Mouse (Mus musculus) gastrocnemius, postnatal 4 days (tissue): ENCODE measurements at regions not wholly inside any gene's neighbourhood (a gene's known extent, or its start where the extent isn't known, plus 50 kb on each side); places are given as distances from the start of the nearest gene placed in this dataset.
"Not testable (repeated sequence)": the region's sequence is repeated elsewhere in the genome, so short reads cannot be mapped to it uniquely, and the experiment has no call there.

ENCODE experiments used
- DNase-seq, 2 experiments: peaks; one replicate each; pipeline ENCODE4 v3.0.0; 2021 to 2022; ENCODE audit warnings: low spot score in 2 of 2, mixed read lengths in 2 of 2

GRCm38 (mm10) chr5:52015786-52016185 lies 174.5 kb downstream of the Dhx15 start:
- DNase-seq = no peak

DNA sequence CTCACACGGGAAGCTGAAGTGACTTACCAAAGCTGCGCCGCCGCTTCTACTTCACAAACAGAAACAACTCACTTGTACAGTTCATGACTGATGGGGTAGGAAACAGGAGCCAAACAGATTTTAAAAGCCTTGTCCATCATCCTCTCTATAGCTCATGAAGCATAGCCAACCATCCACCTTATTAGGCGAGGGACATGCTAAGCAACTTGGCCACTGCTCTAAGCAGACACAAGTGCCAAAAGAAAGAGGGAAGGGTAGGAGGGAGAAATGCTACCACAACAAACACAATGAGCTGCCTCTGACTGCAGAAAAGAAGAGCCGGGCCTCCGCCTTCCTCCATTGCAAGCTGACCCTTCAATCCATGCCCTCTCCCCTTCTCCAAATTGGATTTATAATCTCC lies 179.9 kb downstream of the Dhx15 start:
- DNase-seq = no peak

DNA sequence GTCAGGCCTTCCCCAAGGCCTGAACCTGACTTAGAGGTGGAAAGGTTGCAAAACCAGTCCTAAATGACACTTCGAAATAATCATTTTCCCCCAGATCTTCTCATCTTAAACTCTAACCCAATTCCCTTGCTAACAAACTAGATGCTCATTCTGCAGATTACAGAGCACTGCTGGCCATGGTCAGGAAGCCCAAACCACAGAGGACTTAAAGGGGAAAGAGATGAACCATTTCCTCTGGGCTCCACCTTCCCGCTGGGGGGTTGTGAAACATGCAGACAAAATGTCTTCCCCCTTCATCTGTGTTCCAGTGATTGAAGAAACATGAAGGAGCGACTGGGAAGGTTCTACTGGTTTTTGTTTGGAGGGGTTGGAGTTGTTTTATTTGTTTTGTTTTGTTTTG lies 181.4 kb downstream of the Dhx15 start:
- DNase-seq = no peak

GRCm38 (mm10) chr5:52006843-52007242 lies 183.5 kb downstream of the Dhx15 start:
- DNase-seq = no peak

DNA sequence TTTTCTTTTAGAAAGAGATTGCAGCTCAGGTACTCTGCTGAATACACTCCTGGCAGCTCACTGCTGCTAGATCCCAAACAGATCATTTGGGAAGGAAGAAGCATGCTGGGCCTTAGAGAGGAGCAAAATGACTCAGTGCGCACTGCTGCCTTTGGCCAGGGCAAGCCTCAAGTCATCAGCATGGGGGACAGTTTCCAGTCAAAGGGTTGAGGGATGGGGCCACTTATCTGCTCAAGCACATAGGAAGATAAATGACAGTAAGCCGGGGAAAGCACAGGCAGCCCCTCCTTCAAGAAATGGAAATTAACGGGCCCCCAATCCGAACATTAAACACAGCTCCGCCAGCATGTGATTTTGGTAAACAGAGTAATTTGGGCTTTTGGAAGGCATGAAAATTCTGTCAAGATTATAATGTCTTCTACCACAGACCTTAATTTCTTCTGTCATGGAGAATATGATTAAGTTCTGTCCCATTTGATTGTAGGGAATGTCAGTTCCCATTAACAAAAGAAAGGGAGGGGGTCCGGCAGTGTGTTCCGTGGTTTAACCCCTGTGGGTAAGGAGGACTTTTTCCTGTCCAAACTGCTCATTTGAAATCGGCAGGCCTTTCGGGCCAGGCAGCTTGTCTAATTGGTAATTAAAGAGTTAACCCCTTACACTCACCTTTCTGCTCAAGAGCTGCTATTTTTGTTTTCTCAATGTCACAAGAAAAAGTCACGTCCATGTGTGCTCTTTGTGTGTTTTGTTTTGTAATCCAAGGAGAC lies 199.3 kb downstream of the Dhx15 start:
- DNase-seq = no peak

GRCm38 (mm10) chr5:51989396-51989795 lies 200.9 kb downstream of the Dhx15 start:
- no peak for DNase-seq

- no peak for DNase-seq
These were observed 201.4 kb downstream of the Dhx15 start for GRCm38 (mm10) chr5:51988913-51989312.

- DNase-seq = peak in 1 of 2 experiments; percentile 18
These were observed 205.3 kb downstream of the Dhx15 start for GRCm38 (mm10) chr5:51984966-51985365.

DNA sequence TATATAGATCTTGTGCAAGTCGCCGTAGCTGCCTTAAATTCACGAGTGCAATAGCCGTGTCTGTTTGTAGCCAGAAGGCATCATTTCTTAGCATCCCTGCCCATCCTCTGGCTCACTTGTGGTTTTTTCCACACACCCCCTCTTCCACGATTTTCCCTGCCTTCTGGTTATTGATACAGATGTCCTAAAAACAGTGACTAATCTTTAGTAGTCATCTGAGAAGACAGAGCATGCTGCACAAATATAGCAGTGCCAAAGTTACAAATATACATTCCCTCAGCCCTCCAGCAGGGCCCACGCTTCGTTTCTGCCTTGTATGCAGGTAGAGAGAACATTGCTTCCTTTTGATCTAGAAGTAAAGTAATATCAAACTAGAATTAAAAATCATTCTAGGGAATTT lies 207.5 kb downstream of the Dhx15 start:
- no peak for DNase-seq

DNA sequence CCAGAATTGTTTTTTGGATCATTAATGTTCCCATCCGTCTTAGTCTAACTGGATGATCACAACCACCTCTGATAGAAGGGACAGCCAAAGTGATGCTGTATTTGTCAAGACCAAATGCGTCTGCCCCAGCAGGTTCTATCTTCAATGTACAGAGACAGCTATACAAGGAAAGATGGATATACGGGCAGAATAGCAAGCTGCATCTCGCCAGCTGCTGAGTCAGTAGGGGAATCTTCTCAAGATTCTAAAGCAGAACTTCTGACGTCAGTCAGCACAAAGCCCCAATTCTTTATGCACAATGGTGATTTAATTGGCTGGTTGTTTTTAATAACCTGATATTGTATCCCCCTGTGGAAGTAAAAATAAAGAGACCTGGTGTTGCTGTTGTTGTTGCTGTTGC lies 209.4 kb downstream of the Dhx15 start:
- no peak for DNase-seq

GRCm38 (mm10) chr5:51952499-51952898 lies 237.8 kb downstream of the Dhx15 start:
- DNase-seq = no peak

- DNase-seq = no peak
These were observed 240.3 kb downstream of the Dhx15 start for GRCm38 (mm10) chr5:51949996-51950395.

GRCm38 (mm10) chr5:51946062-51946461 lies 244.3 kb downstream of the Dhx15 start:
- DNase-seq = no peak

GRCm38 (mm10) chr5:51941925-51942291 lies 248.4 kb downstream of the Dhx15 start:
- not testable (repeated sequence) for DNase-seq

DNA sequence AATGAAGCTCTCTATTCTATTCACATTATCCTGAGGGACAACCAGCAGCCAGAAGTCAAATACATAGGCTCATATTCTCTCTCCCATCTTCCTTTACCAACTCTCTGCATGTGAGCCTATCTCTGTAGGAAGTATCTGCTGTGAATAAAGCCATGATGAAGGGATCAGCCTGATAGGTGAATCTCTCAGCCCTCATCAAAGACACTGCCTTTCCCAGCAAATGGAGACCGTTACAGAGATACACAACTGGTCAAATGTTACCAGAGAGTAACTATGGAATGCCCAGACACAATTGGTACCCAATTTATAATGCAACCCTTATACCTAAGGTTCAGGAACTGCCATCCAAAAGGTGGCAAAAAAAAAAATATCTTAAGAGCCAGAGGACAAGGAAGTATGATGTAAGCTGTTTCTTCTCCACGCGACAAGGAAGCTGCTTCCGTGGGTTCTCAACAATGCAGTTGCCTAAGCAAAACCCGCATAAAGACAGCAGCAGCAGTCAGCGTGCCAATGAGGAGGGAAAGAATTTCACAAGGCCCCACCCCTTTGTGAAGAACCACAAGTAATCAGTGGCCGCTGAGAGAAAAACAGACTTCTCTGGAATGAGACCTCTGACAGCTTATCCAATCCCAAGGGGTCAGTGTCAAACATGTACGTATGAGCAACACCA lies 248.9 kb downstream of the Dhx15 start:
- DNase-seq = no peak

GRCm38 (mm10) chr5:51938845-51939244 lies 251.5 kb downstream of the Dhx15 start:
- no peak for DNase-seq

GRCm38 (mm10) chr5:51937320-51937719 lies 253.0 kb downstream of the Dhx15 start:
- no peak for DNase-seq

DNA sequence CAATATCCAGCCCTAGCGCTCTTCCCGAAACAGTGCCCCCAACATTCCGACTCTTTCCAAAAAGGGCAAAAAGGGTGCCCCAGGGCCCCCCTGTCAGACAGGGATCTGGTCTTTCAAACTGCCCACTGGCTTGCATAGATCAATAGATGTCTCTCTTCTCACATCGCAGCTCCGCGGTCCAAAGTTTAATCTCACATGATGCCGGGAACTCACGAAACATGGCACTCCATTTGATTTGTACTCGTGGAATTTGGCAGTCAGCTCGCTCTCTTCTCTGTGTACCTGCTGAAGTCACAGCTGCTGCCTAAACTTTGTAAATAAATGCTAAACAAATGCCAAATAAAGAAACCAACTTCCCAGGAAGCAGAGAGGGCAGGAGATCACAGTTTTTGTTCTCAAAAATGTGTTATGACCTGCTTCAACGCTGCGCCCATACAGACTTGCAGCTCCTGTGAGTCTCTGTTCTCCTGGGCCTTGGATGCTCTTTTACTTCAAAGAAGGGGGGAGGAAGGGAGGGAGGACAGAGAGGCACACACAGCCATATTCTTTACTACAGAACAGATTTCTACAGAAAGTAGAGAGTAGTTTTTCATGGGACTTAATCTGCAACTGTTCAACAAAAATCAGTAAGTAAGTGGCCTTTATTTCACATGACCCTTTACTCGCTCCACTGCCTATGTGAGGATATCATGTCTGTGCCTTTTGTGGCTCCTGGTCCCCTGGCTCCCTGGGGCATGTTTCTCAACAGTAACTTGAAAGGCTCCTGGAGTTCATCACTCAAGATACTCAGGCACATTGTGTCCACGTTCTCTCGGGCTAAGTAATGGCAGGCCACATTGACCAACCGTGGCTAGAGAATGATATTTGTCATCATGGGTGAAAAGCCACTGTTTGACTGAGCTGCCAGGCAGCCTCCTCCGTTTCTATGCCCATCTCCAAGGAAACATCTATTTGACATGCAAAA lies 254.6 kb downstream of the Dhx15 start:
- no peak for DNase-seq

GRCm38 (mm10) chr5:51934910-51935309 lies 255.4 kb downstream of the Dhx15 start:
- DNase-seq = no peak

GRCm38 (mm10) chr5:51933331-51933730 lies 257.0 kb downstream of the Dhx15 start:
- DNase-seq = no peak

GRCm38 (mm10) chr5:51930416-51930815 lies 259.9 kb downstream of the Dhx15 start:
- DNase-seq = no peak

- no peak for DNase-seq
These were observed 261.5 kb downstream of the Dhx15 start for GRCm38 (mm10) chr5:51928801-51929200.
